Mouse (Mus musculus): ENCODE results near the gene Plcb1. TPM values are rescaled to one million over a fixed set of nuclear protein-coding genes. Genes with fewer than 3 reads are reported as not detected.
A peak's percentile ranks its signal among the peaks of the same experiment; 100 is the strongest.

The Plcb1 gene
- polyA plus RNA-seq, 1 experiment from 2014 or later, result 7.9 TPM

GRCm38 (mm10) chr2:135029288-135029687 is 243.4 kb downstream of the Plcb1 start:
- TF ChIP-seq CTCF (IDR thresholded peaks at IDR 0.05; ENCODE audit: low read depth) (no peak), EP300 (IDR thresholded peaks at IDR 0.05; ENCODE audit: low read depth) (no peak)
- no peaks in the 10 kb centered on the region for H3K9me3 ChIP-seq (ENCODE audit: low read length)
- H3K36me3 ChIP-seq (replicated peaks; ENCODE audit: insufficient read depth, low read length), result no peaks in the 10 kb centered on the region
- H3K27me3 ChIP-seq (ENCODE audit: insufficient read depth, low read length), result no peaks in the 10 kb centered on the region
- ATAC-seq (no peak), DNase-seq (no peak)
- H3K4me2 ChIP-seq (ENCODE audit: low read depth, low read length), result no peak overlapping the region
- no peak overlapping the region for H3K4me3 ChIP-seq (ENCODE audit: low read depth, low read length)
- 63% methylated on average over 5 of the region's 5 CpGs for WGBS (ENCODE audit: insufficient replicate concordance)
- no peak overlapping the region for H3K9ac ChIP-seq (replicated peaks)
- H3K4me1 ChIP-seq (ENCODE audit: insufficient read depth), result no peaks in the 10 kb centered on the region
- H3K27ac ChIP-seq (ENCODE audit: low read depth), result no peak overlapping the region

- Histone ChIP-seq H3K27ac (ENCODE audit: low read depth) (no peak overlapping the region), H3K9me3 (ENCODE audit: low read length) (no peaks in the 10 kb centered on the region), H3K4me2 (ENCODE audit: low read depth, low read length) (no peak overlapping the region), H3K9ac (replicated peaks) (no peak overlapping the region), H3K4me3 (ENCODE audit: low read depth, low read length) (no peak overlapping the region), H3K4me1 (ENCODE audit: insufficient read depth) (no peaks in the 10 kb centered on the region), H3K36me3 (replicated peaks; ENCODE audit: insufficient read depth, low read length) (no peaks in the 10 kb centered on the region), H3K27me3 (ENCODE audit: insufficient read depth, low read length) (no peaks in the 10 kb centered on the region)
- 72% methylated on average over 6 of the region's 6 CpGs for WGBS (ENCODE audit: insufficient replicate concordance)
- no peak for TF ChIP-seq CTCF (IDR thresholded peaks at IDR 0.05; ENCODE audit: low read depth)
- TF ChIP-seq EP300 (IDR thresholded peaks at IDR 0.05; ENCODE audit: low read depth), result no peak
- DNase-seq, result no peak
- no peak for ATAC-seq
These were observed 243.8 kb downstream of the Plcb1 start for GRCm38 (mm10) chr2:135029700-135030099.

GRCm38 (mm10) chr2:135035640-135036260 is 249.9 kb downstream of the Plcb1 start:
- H3K4me2 ChIP-seq (ENCODE audit: low read depth, low read length), result no peak overlapping the region
- WGBS (ENCODE audit: insufficient replicate concordance), result 13% methylated on average over 4 of the region's 4 CpGs
- H3K4me1 ChIP-seq (ENCODE audit: insufficient read depth), result peaks cover 6% of the 10 kb centered on the region; the same call in 1 of the 2 replicates
- DNase-seq (no peak), ATAC-seq (peak; percentile 43; the same call in 1 of the 2 replicates)
- no peak overlapping the region for H3K27ac ChIP-seq (ENCODE audit: low read depth)
- no peak overlapping the region for H3K9ac ChIP-seq (replicated peaks)
- H3K36me3 ChIP-seq (replicated peaks; ENCODE audit: insufficient read depth, low read length), result no peaks in the 10 kb centered on the region
- H3K4me3 ChIP-seq (ENCODE audit: low read depth, low read length), result no peak overlapping the region
- no peaks in the 10 kb centered on the region for H3K27me3 ChIP-seq (ENCODE audit: insufficient read depth, low read length)
- no peaks in the 10 kb centered on the region for H3K9me3 ChIP-seq (ENCODE audit: low read length)
- TF ChIP-seq EP300 (IDR thresholded peaks at IDR 0.05; ENCODE audit: low read depth) (no peak; the same call in 1 of the 2 replicates), CTCF (IDR thresholded peaks at IDR 0.05; ENCODE audit: low read depth) (no peak)

- no peaks in the 10 kb centered on the region for H3K27me3 ChIP-seq (ENCODE audit: insufficient read depth, low read length)
- TF ChIP-seq CTCF (IDR thresholded peaks at IDR 0.05; ENCODE audit: low read depth), result no peak
- 0 out of 2 replicates have a peak, but pooled peaks have one; percentile 9 for TF ChIP-seq EP300 (IDR thresholded peaks at IDR 0.05; ENCODE audit: low read depth)
- no peak overlapping the region for H3K4me3 ChIP-seq (ENCODE audit: low read depth, low read length)
- DNase-seq (no peak), ATAC-seq (no peak)
- no peak overlapping the region for H3K4me2 ChIP-seq (ENCODE audit: low read depth, low read length)
- 81% methylated on average over 2 of the region's 2 CpGs for WGBS (ENCODE audit: insufficient replicate concordance)
- H3K9ac ChIP-seq (replicated peaks), result no peak overlapping the region
- no peaks in the 10 kb centered on the region for H3K36me3 ChIP-seq (replicated peaks; ENCODE audit: insufficient read depth, low read length)
- H3K9me3 ChIP-seq (ENCODE audit: low read length), result no peaks in the 10 kb centered on the region
- H3K27ac ChIP-seq (ENCODE audit: low read depth), result no peak overlapping the region
- no peaks in the 10 kb centered on the region for H3K4me1 ChIP-seq (ENCODE audit: insufficient read depth)
These were observed 262.9 kb downstream of the Plcb1 start for GRCm38 (mm10) chr2:135048791-135049190.

GRCm38 (mm10) chr2:135049283-135049682 is 263.4 kb downstream of the Plcb1 start:
- no peak overlapping the region for H3K4me3 ChIP-seq (ENCODE audit: low read depth, low read length)
- no peaks in the 10 kb centered on the region for H3K27me3 ChIP-seq (ENCODE audit: insufficient read depth, low read length)
- ATAC-seq, result no peak
- H3K9ac ChIP-seq (replicated peaks), result no peak overlapping the region
- TF ChIP-seq CTCF (IDR thresholded peaks at IDR 0.05; ENCODE audit: low read depth), result no peak
- no peak for TF ChIP-seq EP300 (IDR thresholded peaks at IDR 0.05; ENCODE audit: low read depth)
- WGBS (ENCODE audit: insufficient replicate concordance), result 77% methylated on average over 6 of the region's 6 CpGs
- no peaks in the 10 kb centered on the region for H3K4me1 ChIP-seq (ENCODE audit: insufficient read depth)
- H3K9me3 ChIP-seq (ENCODE audit: low read length), result no peaks in the 10 kb centered on the region
- no peaks in the 10 kb centered on the region for H3K36me3 ChIP-seq (replicated peaks; ENCODE audit: insufficient read depth, low read length)
- H3K4me2 ChIP-seq (ENCODE audit: low read depth, low read length), result no peak overlapping the region
- H3K27ac ChIP-seq (ENCODE audit: low read depth), result no peak overlapping the region
- DNase-seq, result no peak

- no peaks in the 10 kb centered on the region for H3K27me3 ChIP-seq (ENCODE audit: insufficient read depth, low read length)
- no peak overlapping the region for H3K27ac ChIP-seq (ENCODE audit: low read depth)
- no peak for TF ChIP-seq CTCF (IDR thresholded peaks at IDR 0.05; ENCODE audit: low read depth)
- TF ChIP-seq EP300 (IDR thresholded peaks at IDR 0.05; ENCODE audit: low read depth), result no peak
- no peaks in the 10 kb centered on the region for H3K9me3 ChIP-seq (ENCODE audit: low read length)
- H3K4me3 ChIP-seq (ENCODE audit: low read depth, low read length), result no peak overlapping the region
- ATAC-seq (no peak), DNase-seq (no peak)
- H3K9ac ChIP-seq (replicated peaks), result no peak overlapping the region
- H3K36me3 ChIP-seq (replicated peaks; ENCODE audit: insufficient read depth, low read length), result no peaks in the 10 kb centered on the region
- H3K4me2 ChIP-seq (ENCODE audit: low read depth, low read length), result no peak overlapping the region
- H3K4me1 ChIP-seq (ENCODE audit: insufficient read depth), result no peaks in the 10 kb centered on the region
- WGBS (ENCODE audit: insufficient replicate concordance), result 82% methylated on average over 4 of the region's 4 CpGs
These were observed 265.8 kb downstream of the Plcb1 start for GRCm38 (mm10) chr2:135051540-135052288.
